Mouse (Mus musculus): ENCODE measurements around the gene Ifna5. TPM values are rescaled to one million over a fixed set of nuclear protein-coding genes. Genes with fewer than 3 reads are reported as not detected.

Gene Ifna5
- polyA plus RNA-seq, 1 experiment from 2014 or later = not detected

- Histone ChIP-seq H3K9me3 (no peaks in the 10 kb centered on the region), H3K36me3 (no peaks in the 10 kb centered on the region), H3K9ac (no peak overlapping the region), H3K27me3 (replicated peaks) (no peaks in the 10 kb centered on the region), H3K4me3 (replicated peaks) (no peak overlapping the region), H3K27ac (no peak overlapping the region), H3K4me1 (replicated peaks) (no peaks in the 10 kb centered on the region), H3K4me2 (replicated peaks) (no peak overlapping the region)
- ATAC-seq = no peak
- WGBS = 28% methylated on average over 4 of the region's 4 CpGs
These were observed 4.8 kb upstream of the Ifna5 start for GRCm38 (mm10) chr4:88830523-88830922.

- Histone ChIP-seq H3K27me3 (replicated peaks) (no peaks in the 10 kb centered on the region), H3K27ac (no peak overlapping the region), H3K4me3 (replicated peaks) (no peak overlapping the region), H3K36me3 (no peaks in the 10 kb centered on the region), H3K4me2 (replicated peaks) (no peak overlapping the region), H3K9ac (no peak overlapping the region), H3K9me3 (no peaks in the 10 kb centered on the region), H3K4me1 (replicated peaks) (no peaks in the 10 kb centered on the region)
- 40% methylated on average over 3 of the region's 3 CpGs for WGBS
- no peak for ATAC-seq
These were observed 3.5 kb downstream of the Ifna5 start for GRCm38 (mm10) chr4:88838828-88839227.

- WGBS = 74% methylated on average over 3 of the region's 3 CpGs
- Histone ChIP-seq H3K27me3 (replicated peaks) (no peaks in the 10 kb centered on the region), H3K27ac (no peak overlapping the region), H3K4me2 (replicated peaks) (no peak overlapping the region), H3K9ac (no peak overlapping the region), H3K36me3 (no peaks in the 10 kb centered on the region), H3K9me3 (no peaks in the 10 kb centered on the region), H3K4me3 (replicated peaks) (no peak overlapping the region), H3K4me1 (replicated peaks) (no peaks in the 10 kb centered on the region)
- no peak for ATAC-seq
These were observed 4.7 kb downstream of the Ifna5 start for GRCm38 (mm10) chr4:88840058-88840457.

GRCm38 (mm10) chr4:88841438-88841911 lies 6.2 kb downstream of the Ifna5 start, which contains the start of gene Ifna4:
Gene Ifna4, plus strand, starts transcription at chr4:88841861.
- Histone ChIP-seq H3K4me3 (replicated peaks) (no peak within 1 kb of the TSS), H3K4me2 (replicated peaks) (no peak within 1 kb of the TSS), H3K27me3 (replicated peaks) (no peaks in the 10 kb centered on the region), H3K9me3 (no peaks in the 10 kb centered on the region), H3K36me3 (no peaks in the 10 kb centered on the region), H3K27ac (no peak within 1 kb of the TSS), H3K4me1 (replicated peaks) (no peaks in the 10 kb centered on the region), H3K9ac (no peak within 1 kb of the TSS)
- no peak for ATAC-seq
- 59% methylated on average over 2 of the region's 2 CpGs for WGBS

GRCm38 (mm10) chr4:88845334-88845733 lies 10.0 kb downstream of the Ifna5 start:
- no peaks in the 10 kb centered on the region for H3K4me1 ChIP-seq (replicated peaks)
- no peak overlapping the region for H3K4me3 ChIP-seq (replicated peaks)
- no peaks in the 10 kb centered on the region for H3K27me3 ChIP-seq (replicated peaks)
- 59% methylated on average over 2 of the region's 2 CpGs for WGBS
- H3K9ac ChIP-seq = no peak overlapping the region
- no peaks in the 10 kb centered on the region for H3K36me3 ChIP-seq
- no peak for ATAC-seq
- H3K4me2 ChIP-seq (replicated peaks) = no peak overlapping the region
- H3K9me3 ChIP-seq = no peaks in the 10 kb centered on the region
- no peak overlapping the region for H3K27ac ChIP-seq

GRCm38 (mm10) chr4:88849698-88850097 lies 14.4 kb downstream of the Ifna5 start, which contains the start of gene Ifna1:
Gene Ifna1, plus strand, starts transcription at chr4:88850087.
- no peak within 1 kb of the TSS for H3K4me2 ChIP-seq (replicated peaks)
- H3K9me3 ChIP-seq = no peaks in the 10 kb centered on the region
- no peak within 1 kb of the TSS for H3K9ac ChIP-seq
- ATAC-seq = no peak
- no peak within 1 kb of the TSS for H3K4me3 ChIP-seq (replicated peaks)
- no peaks in the 10 kb centered on the region for H3K4me1 ChIP-seq (replicated peaks)
- H3K27me3 ChIP-seq (replicated peaks) = no peaks in the 10 kb centered on the region
- 90% methylated on average over 1 of the region's 1 CpGs for WGBS
- no peak within 1 kb of the TSS for H3K27ac ChIP-seq
- no peaks in the 10 kb centered on the region for H3K36me3 ChIP-seq

- Histone ChIP-seq H3K4me1 (replicated peaks) (no peaks in the 10 kb centered on the region), H3K4me3 (replicated peaks) (no peak overlapping the region), H3K27ac (no peak overlapping the region), H3K9me3 (no peaks in the 10 kb centered on the region), H3K9ac (no peak overlapping the region), H3K4me2 (replicated peaks) (no peak overlapping the region), H3K36me3 (no peaks in the 10 kb centered on the region), H3K27me3 (replicated peaks) (no peaks in the 10 kb centered on the region)
- WGBS = 70% methylated on average over 4 of the region's 4 CpGs
- ATAC-seq = no peak
These were observed 15.9 kb downstream of the Ifna5 start for GRCm38 (mm10) chr4:88851026-88851763.

GRCm38 (mm10) chr4:88859214-88859613 lies 23.9 kb downstream of the Ifna5 start:
- H3K36me3 ChIP-seq = no peaks in the 10 kb centered on the region
- no peaks in the 10 kb centered on the region for H3K9me3 ChIP-seq
- H3K9ac ChIP-seq = no peak overlapping the region
- H3K4me3 ChIP-seq (replicated peaks) = no peak overlapping the region
- ATAC-seq = no peak
- H3K4me2 ChIP-seq (replicated peaks) = no peak overlapping the region
- H3K4me1 ChIP-seq (replicated peaks) = no peaks in the 10 kb centered on the region
- no peaks in the 10 kb centered on the region for H3K27me3 ChIP-seq (replicated peaks)
- no peak overlapping the region for H3K27ac ChIP-seq

- Histone ChIP-seq H3K27ac (no peak overlapping the region), H3K36me3 (no peaks in the 10 kb centered on the region), H3K9ac (no peak overlapping the region), H3K9me3 (no peaks in the 10 kb centered on the region), H3K4me3 (replicated peaks) (no peak overlapping the region), H3K4me1 (replicated peaks) (no peaks in the 10 kb centered on the region), H3K27me3 (replicated peaks) (no peaks in the 10 kb centered on the region), H3K4me2 (replicated peaks) (no peak overlapping the region)
- 10% methylated on average over 7 of the region's 7 CpGs for WGBS
- ATAC-seq = no peak
These were observed 28.0 kb downstream of the Ifna5 start for GRCm38 (mm10) chr4:88863309-88863708.

- Histone ChIP-seq H3K9ac (no peak overlapping the region), H3K9me3 (no peaks in the 10 kb centered on the region), H3K27me3 (replicated peaks) (no peaks in the 10 kb centered on the region), H3K4me1 (replicated peaks) (no peaks in the 10 kb centered on the region), H3K27ac (no peak overlapping the region), H3K4me2 (replicated peaks) (no peak overlapping the region), H3K36me3 (no peaks in the 10 kb centered on the region), H3K4me3 (replicated peaks) (no peak overlapping the region)
- WGBS = 63% methylated on average over 9 of the region's 9 CpGs
- ATAC-seq = no peak
These were observed 29.3 kb downstream of the Ifna5 start for GRCm38 (mm10) chr4:88864599-88864998.

GRCm38 (mm10) chr4:88865011-88865569 lies 29.8 kb downstream of the Ifna5 start:
- Histone ChIP-seq H3K9me3 (no peaks in the 10 kb centered on the region), H3K9ac (no peak overlapping the region), H3K27me3 (replicated peaks) (no peaks in the 10 kb centered on the region), H3K4me1 (replicated peaks) (no peaks in the 10 kb centered on the region), H3K27ac (no peak overlapping the region), H3K4me3 (replicated peaks) (no peak overlapping the region), H3K4me2 (replicated peaks) (no peak overlapping the region), H3K36me3 (no peaks in the 10 kb centered on the region)
- WGBS = 57% methylated on average over 6 of the region's 6 CpGs
- no peak for ATAC-seq

GRCm38 (mm10) chr4:88867366-88867925 lies 32.1 kb downstream of the Ifna5 start:
- Histone ChIP-seq H3K4me1 (replicated peaks) (no peaks in the 10 kb centered on the region), H3K4me3 (replicated peaks) (peak overlapping the region; percentile 45), H3K27ac (no peak overlapping the region), H3K9me3 (no peaks in the 10 kb centered on the region), H3K27me3 (replicated peaks) (no peaks in the 10 kb centered on the region), H3K36me3 (no peaks in the 10 kb centered on the region), H3K4me2 (replicated peaks) (peak overlapping the region; percentile 80), H3K9ac (0 out of 2 replicates have a peak overlapping the region, but pooled peaks have one; percentile 23)
- WGBS = 0% methylated on average over 8 of the region's 8 CpGs
- ATAC-seq = peak; percentile 79
